Mouse (Mus musculus) urinary bladder, adult 18-20 months (tissue): ENCODE results near the gene Arid1b.
A peak's percentile ranks its signal among the peaks of the same experiment; 100 is the strongest.
"Not testable (repeated sequence)": the region's sequence is repeated elsewhere in the genome, so short reads cannot be mapped to it uniquely, and the experiment has no call there.

Experiments used
- DNase-seq, 2 experiments: peaks; one replicate each; pipeline ENCODE4 v3.0.0; 2022; ENCODE audit warnings: low spot score in 2 of 2, mixed read lengths in 2 of 2

Arid1b gene

GRCm38 (mm10) chr17:5085942-5086341 is 91.8 kb downstream of the Arid1b start:
- no peak for DNase-seq

- DNase-seq, result not testable (repeated sequence)
These were observed 94.1 kb downstream of the Arid1b start for GRCm38 (mm10) chr17:5088241-5088640.

- no peak for DNase-seq
These were observed 94.7 kb downstream of the Arid1b start for GRCm38 (mm10) chr17:5088822-5089221.

GRCm38 (mm10) chr17:5089541-5089940 is 95.4 kb downstream of the Arid1b start:
- DNase-seq, result no peak

- no peak for DNase-seq
These were observed 97.4 kb downstream of the Arid1b start for GRCm38 (mm10) chr17:5091490-5091889.

GRCm38 (mm10) chr17:5091934-5092333 is 97.8 kb downstream of the Arid1b start:
- no peak for DNase-seq

- DNase-seq, result not testable (repeated sequence)
These were observed 99.2 kb downstream of the Arid1b start for GRCm38 (mm10) chr17:5093343-5093742.

GRCm38 (mm10) chr17:5094636-5095035 is 100.5 kb downstream of the Arid1b start:
- peak in 1 of 2 experiments; percentile 71 for DNase-seq

- no peak for DNase-seq
These were observed 101.6 kb downstream of the Arid1b start for GRCm38 (mm10) chr17:5095741-5096140.

GRCm38 (mm10) chr17:5097046-5097445 is 102.9 kb downstream of the Arid1b start:
- DNase-seq, result no peak

- DNase-seq, result no peak
These were observed 103.7 kb downstream of the Arid1b start for GRCm38 (mm10) chr17:5097545-5098475.

- no peak for DNase-seq
These were observed 104.6 kb downstream of the Arid1b start for GRCm38 (mm10) chr17:5098727-5099126.

GRCm38 (mm10) chr17:5099238-5099637 is 105.1 kb downstream of the Arid1b start:
- DNase-seq, result no peak

- DNase-seq, result no peak
These were observed 107.0 kb downstream of the Arid1b start for GRCm38 (mm10) chr17:5101157-5101556.

- no peak for DNase-seq
These were observed 107.8 kb downstream of the Arid1b start for GRCm38 (mm10) chr17:5101887-5102286.

- DNase-seq, result no peak
These were observed 111.6 kb downstream of the Arid1b start for GRCm38 (mm10) chr17:5105746-5106145.

GRCm38 (mm10) chr17:5106263-5107195 is 112.4 kb downstream of the Arid1b start:
- DNase-seq, result no peak

GRCm38 (mm10) chr17:5107501-5107900 is 113.4 kb downstream of the Arid1b start:
- no peak for DNase-seq

GRCm38 (mm10) chr17:5108022-5108421 is 113.9 kb downstream of the Arid1b start:
- DNase-seq, result no peak

GRCm38 (mm10) chr17:5108546-5109142 is 114.5 kb downstream of the Arid1b start:
- no peak for DNase-seq

GRCm38 (mm10) chr17:5109343-5109742 is 115.2 kb downstream of the Arid1b start:
- no peak for DNase-seq

GRCm38 (mm10) chr17:5110159-5110558 is 116.0 kb downstream of the Arid1b start:
- no peak for DNase-seq
